Mouse (Mus musculus): ENCODE data around the gene Etnk1.

DNA sequence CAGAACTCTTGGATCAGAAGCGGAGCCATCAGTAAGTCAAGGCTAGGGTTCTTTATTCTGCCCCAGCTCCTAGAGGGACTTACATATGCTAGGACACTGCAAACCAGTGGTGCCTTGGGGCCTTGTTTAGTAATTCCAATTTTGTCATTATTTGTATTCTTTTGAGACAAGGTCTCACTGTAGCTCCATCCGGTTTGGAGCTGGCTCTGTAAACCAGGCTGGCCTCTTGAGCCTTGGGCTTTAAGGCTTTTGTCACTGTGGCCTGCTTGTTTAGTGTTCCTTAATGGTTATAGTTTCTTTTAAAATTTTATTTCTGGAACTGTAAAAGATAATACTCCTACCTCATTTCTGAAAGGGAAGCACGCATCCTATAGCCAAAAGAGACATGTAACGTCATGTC lies 2.4 kb downstream of the Etnk1 start:
- TF ChIP-seq CTCF (IDR thresholded peaks at IDR 0.05; ENCODE audit: insufficient read depth, low read length) (no peak), POLR2A (IDR thresholded peaks at IDR 0.05; ENCODE audit: borderline replicate concordance, extremely low read depth, low read depth, low read length) (no peak)
